Mouse (Mus musculus) neural tube, embryonic 11.5 days (tissue): Measurements from ENCODE around the gene Pus1. TPM values are rescaled to one million over a fixed set of nuclear protein-coding genes. Genes with fewer than 3 reads are reported as not detected.

Source experiments
- ATAC-seq: fragments of 200-750 bp; cut with Nextera tagmentation; 2 replicates; pipeline ENCODE4 v1.8.0; 2017; ENCODE audit warnings: moderate number of reproducible peaks, mild to moderate bottlenecking, moderate TSS enrichment, moderate library complexity; ENCODE audit not compliant: insufficient read depth, low FRiP score, low TSS enrichment
- DNase-seq: peaks from one replicate; pipeline ENCODE4 v3.0.0-alpha.2; 2015; ENCODE audit warnings: low spot score
- H3K27ac ChIP-seq: fragments of 300-500 bp; sonication (generic); 2 replicates; pipeline ENCODE4 v1.5.1; 2014; ENCODE audit warnings: low read depth, mild to moderate bottlenecking, low read length
- H3K27me3 ChIP-seq: fragments of 300-500 bp; sonication (generic); 2 replicates; pipeline ENCODE4 v1.6.1; 2014; ENCODE audit warnings: mild to moderate bottlenecking, low read length, mixed read lengths; ENCODE audit not compliant: control insufficient read depth, insufficient read depth
- H3K36me3 ChIP-seq: fragments of 300-500 bp; sonication (generic); 2 replicates; pipeline ENCODE4 v1.6.1; 2014; ENCODE audit warnings: mild to moderate bottlenecking, low read length, moderate library complexity, mixed read lengths; ENCODE audit not compliant: control insufficient read depth, insufficient read depth
- H3K4me1 ChIP-seq: fragments of 300-500 bp; sonication (generic); 2 replicates; pipeline ENCODE4 v1.6.1; 2014; ENCODE audit warnings: low read length, mixed read lengths; ENCODE audit not compliant: control insufficient read depth, insufficient read depth
- H3K4me2 ChIP-seq: fragments of 300-500 bp; sonication (generic); 2 replicates; pipeline ENCODE4 v1.6.1; 2014; ENCODE audit warnings: low read depth, mild to moderate bottlenecking, moderate library complexity
- H3K4me3 ChIP-seq: fragments of 300-500 bp; sonication (generic); 2 replicates; pipeline ENCODE4 v1.5.1; 2014; ENCODE audit warnings: low read depth, low read length
- H3K9ac ChIP-seq: fragments of 300-500 bp; sonication (generic); 2 replicates; pipeline ENCODE4 v1.6.1; 2014; ENCODE audit warnings: mild to moderate bottlenecking, low read length
- H3K9me3 ChIP-seq: fragments of 300-500 bp; sonication (generic); 2 replicates; pipeline ENCODE4 v1.6.1; 2016; ENCODE audit warnings: low read length; ENCODE audit not compliant: control insufficient read depth
- WGBS: fragments of 180-500 bp; shearing (Covaris S2); extraction: QIAGEN DNeasy Blood & Tissue Kit; methylation state at CpG from one replicate; pipeline ENCODE4 v1.1.7; 2014; 5-methylcytosine and 5-hydroxymethylcytosine counted together
- polyA plus RNA-seq: library from polyadenylated mRNA; unstranded; fragments of >200 nt; fragmentation: Nextera tagmentation; extraction: Ambion mirVana; gene quantifications from 2 replicates; pipeline ENCODE4 v1.2.1, GENCODE M21; 2014

Pus1 gene
- polyA plus RNA-seq, 1 experiment from 2014 or later, result 18.4 TPM

- 67% methylated on average over 5 of the region's 5 CpGs for WGBS
- Histone ChIP-seq H3K27ac (no peak overlapping the region), H3K4me2 (no peak overlapping the region), H3K4me3 (no peak overlapping the region), H3K36me3 (peaks cover 45% of the 10 kb centered on the region), H3K4me1 (no peaks in the 10 kb centered on the region), H3K27me3 (no peaks in the 10 kb centered on the region), H3K9me3 (no peaks in the 10 kb centered on the region), H3K9ac (no peak overlapping the region)
- DNase-seq (peak; percentile 53), ATAC-seq (peak; percentile 35; the same call in 1 of the 2 replicates)
These were observed 8.2 kb upstream of the Pus1 start for GRCm38 (mm10) chr5:110788684-110789083.

GRCm38 (mm10) chr5:110786081-110786835 is 5.8 kb upstream of the Pus1 start:
- 88% methylated on average over 11 of the region's 11 CpGs for WGBS
- peaks cover 33% of the 10 kb centered on the region for H3K36me3 ChIP-seq
- H3K27ac ChIP-seq, result no peak overlapping the region
- no peak overlapping the region for H3K9ac ChIP-seq
- ATAC-seq, result no peak
- H3K9me3 ChIP-seq, result no peaks in the 10 kb centered on the region
- H3K27me3 ChIP-seq, result no peaks in the 10 kb centered on the region
- no peaks in the 10 kb centered on the region for H3K4me1 ChIP-seq
- no peak for DNase-seq
- no peak overlapping the region for H3K4me2 ChIP-seq
- no peak overlapping the region for H3K4me3 ChIP-seq

- H3K9me3 ChIP-seq, result no peaks in the 10 kb centered on the region
- ATAC-seq (no peak), DNase-seq (no peak)
- H3K27ac ChIP-seq, result no peak overlapping the region
- no peak overlapping the region for H3K4me3 ChIP-seq
- H3K4me2 ChIP-seq, result no peak overlapping the region
- peaks cover 5% of the 10 kb centered on the region; the same call in 1 of the 2 replicates for H3K4me1 ChIP-seq
- peaks cover 16% of the 10 kb centered on the region for H3K36me3 ChIP-seq
- no peaks in the 10 kb centered on the region for H3K27me3 ChIP-seq
- 78% methylated on average over 8 of the region's 8 CpGs for WGBS
- no peak overlapping the region for H3K9ac ChIP-seq
These were observed 2.7 kb upstream of the Pus1 start for GRCm38 (mm10) chr5:110783150-110783549.

GRCm38 (mm10) chr5:110781529-110782238 is 1.2 kb upstream of the Pus1 start:
- no peak overlapping the region for H3K9ac ChIP-seq
- no peak for DNase-seq
- peaks cover 5% of the 10 kb centered on the region; the same call in 1 of the 2 replicates for H3K4me1 ChIP-seq
- 80% methylated on average over 7 of the region's 7 CpGs for WGBS
- H3K4me3 ChIP-seq, result no peak overlapping the region
- no peak overlapping the region for H3K4me2 ChIP-seq
- ATAC-seq, result no peak
- H3K27me3 ChIP-seq, result no peaks in the 10 kb centered on the region
- H3K9me3 ChIP-seq, result no peaks in the 10 kb centered on the region
- H3K36me3 ChIP-seq, result peaks cover 7% of the 10 kb centered on the region
- H3K27ac ChIP-seq, result no peak overlapping the region

- peak overlapping the region; percentile 95 for H3K4me2 ChIP-seq
- peak overlapping the region; percentile 87 for H3K4me3 ChIP-seq
- no peak overlapping the region for H3K27ac ChIP-seq
- H3K9me3 ChIP-seq, result no peaks in the 10 kb centered on the region
- ATAC-seq (no peak; the same call in 1 of the 2 replicates), DNase-seq (no peak)
- peak overlapping the region; percentile 81 for H3K9ac ChIP-seq
- WGBS, result 59% methylated on average over 10 of the region's 10 CpGs
- H3K36me3 ChIP-seq, result peaks cover 4% of the 10 kb centered on the region
- peaks cover 5% of the 10 kb centered on the region; the same call in 1 of the 2 replicates for H3K4me1 ChIP-seq
- no peaks in the 10 kb centered on the region for H3K27me3 ChIP-seq
These were observed 486 bp upstream of the Pus1 start for GRCm38 (mm10) chr5:110780761-110781528.

- Histone ChIP-seq H3K9me3 (no peaks in the 10 kb centered on the region), H3K27ac (no peak overlapping the region), H3K4me1 (peaks cover 5% of the 10 kb centered on the region; the same call in 1 of the 2 replicates), H3K27me3 (no peaks in the 10 kb centered on the region), H3K9ac (peak overlapping the region; percentile 81), H3K4me2 (peak overlapping the region; percentile 95), H3K4me3 (peak overlapping the region; percentile 87), H3K36me3 (peaks cover 6% of the 10 kb centered on the region)
- DNase-seq, result no peak
- 22% methylated on average over 15 of the region's 15 CpGs for WGBS
- ATAC-seq, result no peak
These were observed 1.0 kb downstream of the Pus1 start for GRCm38 (mm10) chr5:110779276-110779997.

- H3K4me2 ChIP-seq, result no peak overlapping the region
- no peak for ATAC-seq
- H3K4me1 ChIP-seq, result peaks cover 5% of the 10 kb centered on the region; the same call in 1 of the 2 replicates
- no peak overlapping the region for H3K27ac ChIP-seq
- 92% methylated on average over 12 of the region's 12 CpGs for WGBS
- H3K9me3 ChIP-seq, result no peaks in the 10 kb centered on the region
- H3K27me3 ChIP-seq, result no peaks in the 10 kb centered on the region
- no peak overlapping the region for H3K4me3 ChIP-seq
- DNase-seq, result no peak
- H3K36me3 ChIP-seq, result peaks cover 9% of the 10 kb centered on the region
- H3K9ac ChIP-seq, result no peak overlapping the region
These were observed 2.2 kb downstream of the Pus1 start for GRCm38 (mm10) chr5:110778263-110778662.

- H3K36me3 ChIP-seq, result peaks cover 9% of the 10 kb centered on the region
These were observed 4.3 kb downstream of the Pus1 start for GRCm38 (mm10) chr5:110776141-110776540.

More at GRCm38 (mm10) chr5:110776141-110776540, 4.3 kb downstream of the Pus1 start:
- H3K27me3 ChIP-seq, result no peaks in the 10 kb centered on the region
- no peaks in the 10 kb centered on the region for H3K9me3 ChIP-seq
- H3K9ac ChIP-seq, result no peak overlapping the region
- H3K4me3 ChIP-seq, result no peak overlapping the region
- H3K4me1 ChIP-seq, result peaks cover 5% of the 10 kb centered on the region; the same call in 1 of the 2 replicates
- WGBS, result 94% methylated on average over 2 of the region's 2 CpGs
- ATAC-seq (no peak), DNase-seq (no peak)
- H3K27ac ChIP-seq, result no peak overlapping the region
- H3K4me2 ChIP-seq, result no peak overlapping the region
